Mouse (Mus musculus): ENCODE results near the gene Gm14296. TPM values are rescaled to one million over a fixed set of nuclear protein-coding genes. Genes with fewer than 3 reads are reported as not detected.

Gm14296 gene
- 0.77 and 1.4 TPM in 2 replicates for polyA plus RNA-seq (2012; rRNA removed)

DNA sequence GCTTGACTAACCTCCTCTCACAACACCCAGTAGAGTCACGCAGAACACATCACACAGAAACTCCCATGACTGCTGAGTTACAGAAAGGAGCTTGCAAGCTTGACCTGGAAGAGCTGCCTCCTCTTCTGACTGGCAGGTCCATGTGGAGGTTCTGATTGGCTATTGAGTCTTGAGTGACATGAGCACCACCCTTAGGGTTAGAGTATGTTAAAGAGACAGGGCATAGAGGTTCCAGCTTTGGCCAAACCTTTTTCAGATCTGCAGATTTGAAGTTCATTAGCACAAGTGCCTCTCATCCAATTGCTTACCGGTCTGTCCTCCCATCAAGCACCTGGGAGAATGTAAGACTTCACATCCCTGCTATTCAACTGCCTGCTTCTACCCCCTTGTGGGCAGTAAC lies at the start of gene Gm14296:
Gene Gm14296, minus strand, starts transcription at position 101 of the 400 bp plus-strand sequence.

Other genes starting within 250 kb of the Gm14296 start
- 1.3 and 1.6 TPM in 2 replicates for gene Gm14305, start 219.5 kb downstream of the Gm14296 start, polyA plus RNA-seq (2012; rRNA removed)
- 1.3 and 1.6 TPM in 2 replicates for gene Gm14295, start 129.2 kb downstream of the Gm14296 start, polyA plus RNA-seq (2012; rRNA removed)
- not detected in 2 replicates for gene Gm14408, start 96.7 kb downstream of the Gm14296 start, polyA plus RNA-seq (2012; rRNA removed)
- 1.2 and 5.6 TPM in 2 replicates for gene Gm14419, start 73.1 kb upstream of the Gm14296 start, polyA plus RNA-seq (2012; rRNA removed)
- gene Gm14401, start 146.5 kb upstream of the Gm14296 start, polyA plus RNA-seq (2012; rRNA removed): not detected in 2 replicates

All from ovary, adult 2 months (tissue).